Comparison of ENCODE assay signal across 20 mouse cellular contexts in the genomic region with DNA sequence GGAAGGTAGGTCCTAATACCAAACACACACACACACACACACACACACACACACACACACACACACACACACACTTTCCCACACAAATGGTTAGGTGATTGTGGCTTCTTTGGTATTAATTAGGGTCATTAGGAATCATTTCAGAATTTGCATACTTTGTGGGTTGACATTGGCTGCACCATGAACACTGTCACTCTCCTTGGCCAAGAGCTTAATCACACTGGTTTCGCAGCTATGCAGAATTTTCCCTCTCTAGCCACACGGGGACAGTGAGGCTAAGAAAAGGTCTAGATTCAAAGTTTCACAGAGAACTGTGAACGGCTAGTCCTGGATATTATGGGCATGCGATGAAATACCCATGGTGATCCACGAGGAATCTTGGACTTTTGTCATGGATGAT.
"Had no signal": no experiment of that assay in that cellular context is flagged by ENCODE, and none has a peak within 500 bp of the region (broad histone marks: within the 10 kb centered on the region; RNA-seq: fewer than 3 reads in every experiment).

No protein-coding gene starts in this region.

- H3K9me3 ChIP-seq: intestine, embryonic 15.5 days; limb, embryonic 12.5 days; limb, embryonic 15.5 days; lung, embryonic 15.5 days; neural tube, embryonic 12.5 days; neural tube, embryonic 15.5 days had no signal

- H3K36me3 ChIP-seq: intestine, embryonic 15.5 days; limb, embryonic 12.5 days; limb, embryonic 15.5 days; lung, embryonic 15.5 days; midbrain, embryonic 13.5 days; neural tube, embryonic 12.5 days; neural tube, embryonic 15.5 days had no signal

- H3K4me1 ChIP-seq: intestine, embryonic 15.5 days; limb, embryonic 12.5 days; limb, embryonic 15.5 days; lung, embryonic 15.5 days; midbrain, embryonic 13.5 days; neural tube, embryonic 12.5 days; neural tube, embryonic 15.5 days had no signal

- DNase-seq: kidney, adult 11 months; kidney, adult 9 months; kidney, postnatal 25 days; left cerebral cortex, postnatal 4 days; liver, postnatal 0 days; lung, postnatal 14 days; lung, postnatal 4 days; right cerebral cortex, adult 18-20 months; right cerebral cortex, postnatal 14 days; right cerebral cortex, postnatal 4 days; thymus, postnatal 25 days had no signal

- H3K27me3 ChIP-seq: intestine, embryonic 15.5 days; limb, embryonic 12.5 days; limb, embryonic 15.5 days; lung, embryonic 15.5 days; neural tube, embryonic 12.5 days; neural tube, embryonic 15.5 days had no signal

- ATAC-seq: intestine, embryonic 15.5 days; liver, postnatal 0 days; midbrain, embryonic 13.5 days had no signal

- H3K4me3 ChIP-seq: intestine, embryonic 15.5 days; limb, embryonic 12.5 days; limb, embryonic 15.5 days; lung, embryonic 15.5 days; midbrain, embryonic 13.5 days; neural tube, embryonic 12.5 days; neural tube, embryonic 15.5 days had no signal

- H3K27ac ChIP-seq: intestine, embryonic 15.5 days; limb, embryonic 12.5 days; limb, embryonic 15.5 days; liver, embryonic 14.5 days; lung, embryonic 15.5 days; midbrain, embryonic 13.5 days; neural tube, embryonic 12.5 days; neural tube, embryonic 15.5 days had no signal

- H3K4me2 ChIP-seq: intestine, embryonic 15.5 days; limb, embryonic 12.5 days; limb, embryonic 15.5 days; liver, embryonic 11.5 days; lung, embryonic 15.5 days; midbrain, embryonic 13.5 days; neural tube, embryonic 12.5 days; neural tube, embryonic 15.5 days had no signal

- H3K9ac ChIP-seq: intestine, embryonic 15.5 days; limb, embryonic 12.5 days; limb, embryonic 15.5 days; liver, embryonic 14.5 days; liver, postnatal 0 days; lung, embryonic 15.5 days; midbrain, embryonic 13.5 days; neural tube, embryonic 12.5 days; neural tube, embryonic 15.5 days had no signal
